Mouse (Mus musculus): ENCODE results near the gene Cabp1. TPM values are rescaled to one million over a fixed set of nuclear protein-coding genes. Genes with fewer than 3 reads are reported as not detected.

The Cabp1 gene
- polyA plus RNA-seq, 1 experiment, result not detected

DNA sequence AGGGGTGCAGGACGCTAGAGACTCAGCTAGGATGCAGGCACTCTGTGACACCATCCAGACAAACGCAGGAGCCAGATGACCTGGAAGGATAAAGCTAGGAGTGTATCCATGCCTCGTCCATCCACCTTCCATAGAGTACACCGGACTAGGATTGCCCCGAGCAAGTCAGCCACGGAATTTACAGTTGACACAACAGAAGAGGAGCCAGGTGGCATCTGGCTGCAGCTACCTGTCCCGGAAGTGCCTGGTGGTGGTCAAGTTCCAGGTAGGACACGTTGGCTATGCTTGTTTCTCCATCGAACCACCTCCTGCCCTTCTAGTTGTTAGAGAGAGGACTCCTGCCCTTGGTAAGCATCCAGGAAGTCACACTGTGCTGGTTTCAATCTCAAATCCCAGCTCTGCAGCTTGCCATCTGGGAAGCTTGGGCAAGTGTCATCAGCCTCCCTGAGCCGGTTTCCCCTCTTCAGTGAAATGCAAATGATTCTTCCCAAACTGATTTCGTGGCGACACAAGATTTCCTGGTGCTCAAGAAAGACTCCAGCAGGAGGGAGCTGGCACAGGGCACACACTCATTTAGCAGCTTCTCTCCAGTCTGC is 543 bp upstream of the Cabp1 start:
- H3K4me1 ChIP-seq (ENCODE audit: control insufficient read depth), result peaks cover 9% of the 10 kb centered on the region; the same call in 1 of the 2 replicates
- peaks cover 81% of the 10 kb centered on the region for H3K27me3 ChIP-seq (ENCODE audit: control insufficient read depth)
- H3K9me3 ChIP-seq (ENCODE audit: control insufficient read depth, low read length), result no peaks in the 10 kb centered on the region; the same call in 1 of the 2 replicates
- TF ChIP-seq GATA1 (IDR thresholded peaks at IDR 0.05; ENCODE audit: low read length) (no peak), TAL1 (IDR thresholded peaks at IDR 0.05; ENCODE audit: low read length) (no peak)
- H3K36me3 ChIP-seq (ENCODE audit: control insufficient read depth), result no peaks in the 10 kb centered on the region
- H3K4me3 ChIP-seq (replicated peaks), result no peak overlapping the region

GRCm38 (mm10) chr5:115193226-115193625 is 955 bp downstream of the Cabp1 start:
- TF ChIP-seq GATA1 (IDR thresholded peaks at IDR 0.05; ENCODE audit: low read length), result no peak
- TF ChIP-seq TAL1 (IDR thresholded peaks at IDR 0.05; ENCODE audit: low read length), result no peak
- peaks cover 92% of the 10 kb centered on the region for H3K27me3 ChIP-seq (ENCODE audit: control insufficient read depth)

DNA sequence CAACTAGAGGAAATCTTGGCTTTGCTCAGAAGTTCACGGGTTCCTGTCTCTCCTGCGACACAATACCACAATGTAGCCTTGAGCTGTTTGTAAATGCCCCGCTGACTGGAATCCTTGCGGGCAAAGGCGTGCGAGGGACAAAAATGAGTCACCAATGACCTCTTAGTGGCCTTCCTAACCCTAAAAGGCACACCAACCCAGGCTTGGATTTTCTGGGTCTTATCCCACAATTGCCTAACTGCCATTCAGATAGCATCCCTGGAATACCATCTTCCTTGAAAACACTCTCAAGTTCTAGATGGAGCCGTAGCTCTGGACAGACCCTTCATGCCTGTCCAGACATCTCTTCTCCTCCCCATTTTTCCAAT is 1.4 kb downstream of the Cabp1 start:
- Histone ChIP-seq H3K36me3 (ENCODE audit: control insufficient read depth) (no peaks in the 10 kb centered on the region), H3K4me1 (ENCODE audit: control insufficient read depth) (peaks cover 9% of the 10 kb centered on the region), H3K4me3 (replicated peaks) (no peak overlapping the region), H3K27me3 (ENCODE audit: control insufficient read depth) (peaks cover 94% of the 10 kb centered on the region), H3K9me3 (ENCODE audit: control insufficient read depth, low read length) (peaks cover 5% of the 10 kb centered on the region; the same call in 1 of the 2 replicates)
- TF ChIP-seq GATA1 (IDR thresholded peaks at IDR 0.05; ENCODE audit: low read length) (no peak), TAL1 (IDR thresholded peaks at IDR 0.05; ENCODE audit: low read length) (no peak)

More at GRCm38 (mm10) chr5:115193226-115193625, 955 bp downstream of the Cabp1 start:
- H3K9me3 ChIP-seq (ENCODE audit: control insufficient read depth, low read length), result peaks cover 5% of the 10 kb centered on the region; the same call in 1 of the 2 replicates
- peaks cover 9% of the 10 kb centered on the region; the same call in 1 of the 2 replicates for H3K4me1 ChIP-seq (ENCODE audit: control insufficient read depth)
- H3K4me3 ChIP-seq (replicated peaks), result no peak overlapping the region
- H3K36me3 ChIP-seq (ENCODE audit: control insufficient read depth), result no peaks in the 10 kb centered on the region

- Histone ChIP-seq H3K9me3 (ENCODE audit: control insufficient read depth, low read length) (peaks cover 5% of the 10 kb centered on the region; the same call in 1 of the 2 replicates), H3K4me1 (ENCODE audit: control insufficient read depth) (peaks cover 15% of the 10 kb centered on the region), H3K36me3 (ENCODE audit: control insufficient read depth) (no peaks in the 10 kb centered on the region), H3K27me3 (ENCODE audit: control insufficient read depth) (peaks cover 100% of the 10 kb centered on the region), H3K4me3 (replicated peaks) (no peak overlapping the region)
- TF ChIP-seq GATA1 (IDR thresholded peaks at IDR 0.05; ENCODE audit: low read length) (no peak), TAL1 (IDR thresholded peaks at IDR 0.05; ENCODE audit: low read length) (no peak)
Observed at GRCm38 (mm10) chr5:115191880-115192827, 2.0 kb downstream of the Cabp1 start.

GRCm38 (mm10) chr5:115190081-115190480 is 4.1 kb downstream of the Cabp1 start:
- H3K4me1 ChIP-seq (ENCODE audit: control insufficient read depth), result peaks cover 17% of the 10 kb centered on the region
- no peak for TF ChIP-seq GATA1 (IDR thresholded peaks at IDR 0.05; ENCODE audit: low read length)
- no peak for TF ChIP-seq TAL1 (IDR thresholded peaks at IDR 0.05; ENCODE audit: low read length)
- H3K36me3 ChIP-seq (ENCODE audit: control insufficient read depth), result no peaks in the 10 kb centered on the region
- H3K4me3 ChIP-seq (replicated peaks), result no peak overlapping the region
- peaks cover 100% of the 10 kb centered on the region for H3K27me3 ChIP-seq (ENCODE audit: control insufficient read depth)
- peaks cover 5% of the 10 kb centered on the region; the same call in 1 of the 2 replicates for H3K9me3 ChIP-seq (ENCODE audit: control insufficient read depth, low read length)

DNA sequence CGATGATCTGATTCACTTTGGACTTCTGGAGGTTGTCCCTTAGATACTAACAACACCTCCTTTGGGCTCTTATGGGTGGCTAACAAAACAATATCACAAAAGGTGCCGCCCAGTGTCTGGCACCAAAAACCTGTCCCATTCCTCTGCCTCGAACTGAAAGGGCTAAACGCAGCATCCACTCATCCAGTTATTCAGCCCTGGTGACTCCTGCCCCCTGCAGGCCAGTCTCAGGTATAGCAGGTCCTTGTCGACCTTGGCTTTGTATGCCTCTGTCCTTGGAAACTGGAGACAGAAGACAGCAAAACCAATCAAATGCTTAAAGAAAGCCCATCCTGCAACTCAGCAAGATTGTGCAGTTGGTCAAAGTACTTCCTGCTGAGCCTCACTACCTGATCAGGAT is 5.4 kb downstream of the Cabp1 start:
- TF ChIP-seq TAL1 (IDR thresholded peaks at IDR 0.05; ENCODE audit: low read length) (no peak), GATA1 (IDR thresholded peaks at IDR 0.05; ENCODE audit: low read length) (no peak)
- H3K4me3 ChIP-seq (replicated peaks), result no peak overlapping the region
- peaks cover 97% of the 10 kb centered on the region for H3K27me3 ChIP-seq (ENCODE audit: control insufficient read depth)
- no peaks in the 10 kb centered on the region for H3K36me3 ChIP-seq (ENCODE audit: control insufficient read depth)
- peaks cover 14% of the 10 kb centered on the region for H3K4me1 ChIP-seq (ENCODE audit: control insufficient read depth)
- H3K9me3 ChIP-seq (ENCODE audit: control insufficient read depth, low read length), result peaks cover 5% of the 10 kb centered on the region; the same call in 1 of the 2 replicates

DNA sequence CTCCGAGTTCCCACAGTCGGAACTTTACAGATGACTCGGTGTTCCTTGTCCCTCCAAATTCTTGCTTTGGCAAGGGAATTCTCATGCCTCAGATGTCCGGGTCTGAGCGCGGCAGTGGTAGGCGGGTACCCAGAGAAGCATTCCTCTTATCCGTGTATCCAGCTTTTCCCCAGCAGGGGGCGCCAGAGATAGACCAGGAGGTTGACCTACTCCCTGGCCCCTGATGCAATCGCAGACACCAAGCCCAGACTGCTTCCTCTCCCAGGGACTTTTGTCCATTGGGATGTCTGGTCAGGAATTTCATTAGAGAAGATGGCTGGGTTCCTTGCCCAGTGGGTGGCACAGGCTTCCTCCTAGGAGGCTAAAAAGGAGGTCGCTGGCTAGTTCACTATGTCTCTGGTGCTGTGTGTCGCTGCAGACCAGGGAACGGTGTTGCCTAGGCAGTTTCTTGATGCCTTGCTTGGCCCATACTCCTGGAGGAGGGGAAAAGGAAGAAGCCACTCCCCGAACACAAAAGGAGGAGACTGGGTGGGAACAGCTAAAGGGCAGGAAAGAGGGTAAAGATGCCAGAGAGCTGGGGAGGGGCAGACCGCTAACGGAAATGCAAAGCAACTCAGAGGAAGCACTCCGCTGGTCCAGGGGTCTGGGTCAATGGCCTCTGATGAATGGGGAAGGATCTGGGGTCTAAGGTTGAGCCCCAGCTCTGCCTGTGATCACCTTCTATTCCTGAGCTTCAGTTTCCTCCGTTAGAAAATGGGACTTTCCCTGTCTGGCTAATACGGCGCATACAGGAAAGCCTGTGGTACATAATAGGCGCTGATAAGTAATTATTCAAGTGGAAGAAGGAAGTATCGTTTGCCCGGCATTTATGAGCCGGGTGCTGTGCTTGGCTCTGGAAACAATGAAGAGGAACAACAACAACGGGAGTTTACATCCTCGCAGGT is 6.7 kb downstream of the Cabp1 start:
- Histone ChIP-seq H3K36me3 (ENCODE audit: control insufficient read depth) (no peaks in the 10 kb centered on the region), H3K4me3 (replicated peaks) (no peak overlapping the region), H3K4me1 (ENCODE audit: control insufficient read depth) (peaks cover 8% of the 10 kb centered on the region), H3K9me3 (ENCODE audit: control insufficient read depth, low read length) (peaks cover 5% of the 10 kb centered on the region; the same call in 1 of the 2 replicates), H3K27me3 (ENCODE audit: control insufficient read depth) (peaks cover 89% of the 10 kb centered on the region)
- no peak for TF ChIP-seq TAL1 (IDR thresholded peaks at IDR 0.05; ENCODE audit: low read length)
- no peak for TF ChIP-seq GATA1 (IDR thresholded peaks at IDR 0.05; ENCODE audit: low read length)

DNA sequence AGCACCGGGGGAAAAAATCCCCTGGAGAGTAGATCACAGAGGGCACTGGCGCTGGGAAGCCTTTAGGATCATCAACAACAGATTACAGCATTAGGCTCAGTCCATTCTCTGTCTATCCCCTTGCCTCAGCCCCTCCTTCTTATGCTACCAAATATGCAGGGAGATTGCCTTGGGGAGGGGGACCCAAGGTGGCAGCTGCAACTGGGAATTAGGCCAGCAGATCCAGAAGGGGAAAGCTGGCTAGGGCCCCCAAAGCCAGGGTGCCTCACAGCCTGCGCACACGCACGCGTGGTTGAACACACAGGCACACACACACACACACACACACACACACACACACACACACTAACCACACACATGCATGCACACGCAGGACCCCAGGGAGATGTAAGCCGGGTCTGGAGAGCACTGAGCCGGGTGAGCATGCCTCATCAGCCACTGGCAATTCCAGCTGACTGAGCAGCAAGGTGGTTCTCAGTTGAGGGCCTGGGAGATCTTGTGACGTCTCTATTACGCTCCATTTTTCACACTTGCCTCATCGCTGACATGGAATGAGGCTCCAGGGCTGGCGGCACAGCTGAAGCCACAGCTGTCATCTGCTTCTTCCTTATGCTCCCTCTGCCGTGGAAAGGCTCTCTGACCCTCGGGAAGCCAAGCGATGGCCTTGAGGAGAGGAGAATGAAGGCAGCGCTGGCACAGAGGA is 7.7 kb downstream of the Cabp1 start:
- Histone ChIP-seq H3K4me1 (ENCODE audit: control insufficient read depth) (peaks cover 8% of the 10 kb centered on the region), H3K27me3 (ENCODE audit: control insufficient read depth) (peaks cover 84% of the 10 kb centered on the region), H3K4me3 (replicated peaks) (no peak overlapping the region), H3K9me3 (ENCODE audit: control insufficient read depth, low read length) (peaks cover 5% of the 10 kb centered on the region; the same call in 1 of the 2 replicates), H3K36me3 (ENCODE audit: control insufficient read depth) (no peaks in the 10 kb centered on the region)
- TF ChIP-seq GATA1 (IDR thresholded peaks at IDR 0.05; ENCODE audit: low read length) (no peak), TAL1 (IDR thresholded peaks at IDR 0.05; ENCODE audit: low read length) (no peak)

Data from erythroblast, embryonic 14.5 days (primary cell).